Mouse (Mus musculus) neutrophil, adult 59 days (primary cell): ENCODE measurements around the gene Chp1. TPM values are rescaled to one million over a fixed set of nuclear protein-coding genes. Genes with fewer than 3 reads are reported as not detected.

Source experiments
- total RNA-seq, 2 experiments: library from RNA; stranded (reverse); gene quantifications; 1 replicate in 1 of 2; 2 replicates in 1 of 2; pipeline ENCODE4 v1.2.4; 2023

The Chp1 gene
- 100 to 1,000 TPM; 187 to 198 TPM for total RNA-seq

GRCm38 (mm10) chr2:119547522-119548370 is at the start of gene Chp1, which contains the start of gene Exd1:
Chp1 (plus strand) TSS chr2:119547697.
Exd1 (minus strand) TSS chr2:119547627.

GRCm38 (mm10) chr2:119618199-119618982 is 70.9 kb downstream of the Chp1 start, which contains the start of the genes Nusap1 and Oip5:
Nusap1 (plus strand) TSS chr2:119618298.
Oip5 (minus strand) TSS chr2:119618469.

Other genes with a start within 250 kb of the Chp1 start
- gene Dll4, start 221.9 kb upstream of the Chp1 start, total RNA-seq: not detected
- 1 to 10 TPM; 6.4 to 6.8 TPM for gene Chac1, start 196.5 kb upstream of the Chp1 start, total RNA-seq
- gene Ino80, start 70.0 kb upstream of the Chp1 start, total RNA-seq: 10 to 100 TPM; 17.8 to 20.6 TPM
- gene Exd1, start 70 bp upstream of the Chp1 start, total RNA-seq: under 1 TPM; 0.36 to 0.44 TPM
- gene Nusap1, start 70.6 kb downstream of the Chp1 start, total RNA-seq: 10 to 100 TPM; 34.5 to 41.5 TPM
- 1 to 10 TPM; 7.6 to 9.3 TPM for gene Oip5, start 70.8 kb downstream of the Chp1 start, total RNA-seq
- gene Ndufaf1, start 115.1 kb downstream of the Chp1 start, total RNA-seq: 1 to 10 TPM; 7.2 to 8.2 TPM
- gene Rtf1, start 127.4 kb downstream of the Chp1 start, total RNA-seq: 10 to 100 TPM; 26.9 to 31.5 TPM
- gene Itpka, start 194.6 kb downstream of the Chp1 start, total RNA-seq: under 1 TPM in 1 of 2 experiments, not detected in 1; 0.20 TPM
- not detected for gene Ltk, start 212.7 kb downstream of the Chp1 start, total RNA-seq
- gene Rpap1, start 239.8 kb downstream of the Chp1 start, total RNA-seq: 10 to 100 TPM in 1 of 2 experiments, 1 to 10 TPM in 1; 7.9 to 10.5 TPM